Mouse (Mus musculus) forebrain, embryonic 13.5 days (tissue): Measurements from ENCODE around the gene Nptn. TPM values are rescaled to one million over a fixed set of nuclear protein-coding genes. Genes with fewer than 3 reads are reported as not detected.
A peak's percentile ranks its signal among the peaks of the same experiment; 100 is the strongest.

Experiments used
- ATAC-seq: fragments of 200-750 bp; cut with Nextera tagmentation; 2 replicates; pipeline ENCODE4 v1.8.0; 2017
- H3K27ac ChIP-seq: fragments of 300-500 bp; sonication (generic); 2 replicates; pipeline ENCODE4 v1.5.1; 2015; ENCODE audit warnings: inconsistent platforms, mild to moderate bottlenecking, moderate library complexity
- H3K27me3 ChIP-seq: fragments of 300-500 bp; sonication (generic); 2 replicates; pipeline ENCODE4 v1.6.1; 2015; ENCODE audit warnings: mild to moderate bottlenecking, inconsistent platforms
- H3K36me3 ChIP-seq: fragments of 300-500 bp; sonication (generic); 2 replicates; pipeline ENCODE4 v1.6.1; 2015; ENCODE audit warnings: mild to moderate bottlenecking, inconsistent platforms; ENCODE audit not compliant: poor library complexity, severe bottlenecking
- H3K4me1 ChIP-seq: fragments of 300-500 bp; sonication (generic); 2 replicates; pipeline ENCODE4 v1.6.1; 2015; ENCODE audit warnings: inconsistent platforms
- H3K4me2 ChIP-seq: fragments of 300-500 bp; sonication (generic); 2 replicates; pipeline ENCODE4 v1.6.1; 2015; ENCODE audit warnings: inconsistent platforms, mild to moderate bottlenecking, moderate library complexity
- H3K4me3 ChIP-seq: fragments of 300-500 bp; sonication (generic); 2 replicates; pipeline ENCODE4 v1.5.1; 2015; ENCODE audit warnings: mild to moderate bottlenecking, inconsistent platforms
- H3K9ac ChIP-seq: fragments of 300-500 bp; sonication (generic); 2 replicates; pipeline ENCODE4 v1.6.1; 2015; ENCODE audit warnings: mild to moderate bottlenecking, inconsistent platforms
- H3K9me3 ChIP-seq: fragments of 300-500 bp; sonication (generic); replicated peaks from 2 replicates; pipeline ENCODE4 v1.6.1; 2016; ENCODE audit warnings: inconsistent platforms
- WGBS: fragments of 180-500 bp; shearing (Covaris S2); methylation state at CpG from one replicate; pipeline ENCODE4 v1.1.7; 2015; 5-methylcytosine and 5-hydroxymethylcytosine counted together
- polyA plus RNA-seq: library from polyadenylated mRNA; unstranded; fragments of >200 nt; fragmentation: Nextera tagmentation; extraction: Ambion mirVana; gene quantifications from 2 replicates; pipeline ENCODE4 v1.2.1, GENCODE M21; 2015

Gene Nptn
- polyA plus RNA-seq = 79.8 and 98.9 TPM in 2 replicates

DNA sequence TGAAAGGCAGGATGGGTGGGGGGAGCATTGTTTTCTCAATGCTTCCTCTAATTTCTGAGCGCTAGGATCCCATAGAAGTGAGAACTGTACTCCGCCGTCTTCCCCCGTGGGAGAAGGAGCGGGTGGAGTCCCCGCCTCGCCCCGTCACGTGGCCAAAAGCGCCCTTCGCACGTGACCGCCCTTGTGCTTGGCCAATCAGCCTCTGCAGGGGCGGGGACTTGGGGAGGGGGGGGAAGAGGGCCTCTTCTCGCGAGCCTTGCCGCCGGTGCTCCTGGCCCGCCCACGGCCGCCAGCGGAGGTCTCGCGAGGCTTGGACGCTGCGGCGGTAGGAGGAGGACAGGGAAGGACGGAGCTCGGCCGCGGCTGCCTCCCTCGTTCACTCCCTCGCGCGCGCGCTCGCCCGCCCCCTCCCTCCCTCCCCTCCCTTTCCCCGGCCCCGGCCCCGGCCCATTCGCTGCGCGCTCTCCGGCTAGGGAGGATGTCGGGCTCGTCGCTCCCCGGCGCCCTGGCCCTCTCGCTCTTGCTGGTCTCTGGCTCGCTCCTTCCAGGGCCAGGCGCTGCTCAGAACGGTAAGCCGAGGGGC is at the start of gene Nptn:
Gene Nptn (plus strand): TSS at position 283 of the 583 bp plus-strand sequence.
- under 1% methylated on average over 38 of the region's 56 CpGs for WGBS
- peak within 1 kb of the TSS; percentile 84 for H3K4me2 ChIP-seq
- H3K9me3 ChIP-seq = no peaks in the 10 kb centered on the region
- peaks cover 18% of the 10 kb centered on the region for H3K4me1 ChIP-seq
- peak within 1 kb of the TSS; percentile 99 for H3K27ac ChIP-seq
- peak within 1 kb of the TSS; percentile 96 for H3K9ac ChIP-seq
- no peaks in the 10 kb centered on the region for H3K27me3 ChIP-seq
- peak; percentile 99 for ATAC-seq
- peak within 1 kb of the TSS; percentile 89 for H3K4me3 ChIP-seq
- no peaks in the 10 kb centered on the region for H3K36me3 ChIP-seq

DNA sequence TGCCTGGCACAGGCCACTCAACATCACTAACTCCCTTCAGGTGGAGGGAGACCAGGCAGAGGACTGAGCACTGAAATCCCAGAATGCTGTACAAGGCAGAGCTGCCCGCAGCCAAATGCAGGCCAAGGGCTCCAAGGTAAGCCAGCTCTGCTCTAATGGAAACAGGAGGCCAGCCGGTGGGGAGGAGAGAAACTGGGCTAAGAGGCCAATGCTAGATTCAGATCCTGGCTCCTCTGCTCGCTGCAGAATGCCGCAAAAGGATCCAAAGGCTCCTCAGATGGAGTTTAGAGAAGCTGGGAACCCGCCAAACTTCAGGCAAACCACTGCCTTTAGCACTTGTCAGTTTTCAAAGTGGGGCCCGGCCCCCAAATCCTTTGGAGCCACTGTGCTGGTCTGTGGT is 48.7 kb upstream of the Nptn start:
- ATAC-seq = no peak
- H3K9me3 ChIP-seq = no peaks in the 10 kb centered on the region
- H3K27me3 ChIP-seq = no peaks in the 10 kb centered on the region
- peaks cover 56% of the 10 kb centered on the region for H3K36me3 ChIP-seq
- no peak overlapping the region for H3K4me2 ChIP-seq
- no peak overlapping the region for H3K27ac ChIP-seq
- peaks cover 4% of the 10 kb centered on the region; the same call in 1 of the 2 replicates for H3K4me1 ChIP-seq
- no peak overlapping the region for H3K9ac ChIP-seq
- no peak overlapping the region for H3K4me3 ChIP-seq
- WGBS = 89% methylated on average over 6 of the region's 6 CpGs

DNA sequence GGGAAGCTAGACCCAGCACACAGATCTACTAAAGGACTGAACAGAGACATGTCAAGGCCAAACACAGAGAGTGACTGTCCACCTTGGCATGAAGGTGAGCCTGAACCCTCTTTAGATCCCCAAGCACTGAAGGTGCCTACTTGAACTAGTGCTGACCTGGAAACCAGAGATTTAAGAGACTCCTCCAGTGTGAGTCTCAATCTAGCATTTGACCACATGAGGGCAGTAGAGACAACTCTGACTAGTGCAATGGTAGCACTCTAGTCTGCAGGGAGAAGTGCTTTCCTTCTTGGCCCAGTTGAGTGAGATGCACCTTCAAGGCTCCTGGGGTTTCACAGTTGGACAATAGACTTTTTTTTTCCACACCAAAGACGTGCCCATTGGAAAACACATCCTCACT is 47.3 kb upstream of the Nptn start:
- peak; percentile 59 for ATAC-seq
- 40% methylated on average over 1 of the region's 1 CpGs for WGBS

DNA sequence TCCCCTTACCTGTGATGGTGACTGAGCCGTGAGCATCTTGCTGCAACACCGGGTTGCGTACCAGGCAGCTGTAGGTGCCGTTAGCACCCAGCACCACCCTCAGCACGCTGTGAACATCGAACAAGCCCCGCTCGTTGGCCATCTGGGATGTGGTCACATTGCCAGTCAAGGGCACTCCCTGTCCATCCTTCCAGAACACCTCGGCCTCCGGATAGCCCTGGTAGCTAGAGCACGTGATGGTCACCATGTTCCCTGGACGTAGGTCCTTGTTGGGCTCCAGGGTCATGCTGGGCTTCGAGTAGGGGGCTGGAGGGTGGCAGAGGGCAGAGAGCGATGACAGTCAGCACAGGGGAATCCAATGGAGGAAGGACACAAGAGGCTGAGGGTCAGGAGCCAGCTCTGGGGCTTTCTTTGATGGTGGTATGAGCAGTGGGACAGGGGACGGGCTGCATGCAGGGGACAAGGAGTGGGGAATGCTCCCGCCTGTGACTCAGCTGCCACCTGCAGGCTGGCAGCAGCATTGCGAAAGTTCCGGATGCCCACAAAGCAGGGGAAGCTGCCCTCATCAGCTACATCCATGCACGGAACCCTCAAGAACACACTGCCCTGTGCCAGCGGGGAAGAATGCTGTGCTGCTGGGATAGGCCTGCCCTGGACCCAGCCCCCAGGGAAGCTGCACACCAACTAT is 46.4 kb upstream of the Nptn start:
- Histone ChIP-seq H3K9me3 (no peaks in the 10 kb centered on the region; the same call in 1 of the 2 replicates), H3K27me3 (no peaks in the 10 kb centered on the region), H3K27ac (no peak overlapping the region), H3K4me3 (no peak overlapping the region), H3K4me1 (peaks cover 4% of the 10 kb centered on the region; the same call in 1 of the 2 replicates), H3K4me2 (no peak overlapping the region), H3K9ac (no peak overlapping the region), H3K36me3 (peaks cover 47% of the 10 kb centered on the region)
- 74% methylated on average over 20 of the region's 20 CpGs for WGBS
- ATAC-seq = peak; percentile 75

More for the DNA sequence above, 47.3 kb upstream of the Nptn start:
- Histone ChIP-seq H3K9ac (no peak overlapping the region), H3K9me3 (no peaks in the 10 kb centered on the region; the same call in 1 of the 2 replicates), H3K27me3 (no peaks in the 10 kb centered on the region), H3K4me1 (peaks cover 4% of the 10 kb centered on the region; the same call in 1 of the 2 replicates), H3K27ac (no peak overlapping the region), H3K4me2 (no peak overlapping the region), H3K4me3 (no peak overlapping the region), H3K36me3 (peaks cover 49% of the 10 kb centered on the region)

DNA sequence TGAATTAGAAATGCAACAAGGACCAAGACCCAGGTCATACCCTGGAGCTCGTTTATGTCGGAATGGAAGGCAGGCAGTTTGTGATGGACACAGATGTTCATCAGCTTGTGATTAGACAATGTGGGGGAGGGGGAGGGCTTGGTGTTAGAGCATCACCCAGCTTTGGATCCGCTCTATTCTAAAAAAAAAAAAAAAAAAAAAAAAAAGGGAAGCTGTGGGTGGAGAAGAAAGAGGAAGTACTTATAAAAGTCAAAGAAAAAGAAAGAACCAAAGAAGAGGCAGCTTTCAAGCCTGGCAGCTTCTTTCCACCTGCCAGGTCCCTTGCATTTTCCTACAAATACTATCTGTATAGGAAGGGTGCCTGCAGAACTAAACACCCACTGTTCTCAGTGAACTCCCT is 44.3 kb upstream of the Nptn start:
- H3K9ac ChIP-seq = no peak overlapping the region
- no peak overlapping the region for H3K4me2 ChIP-seq
- H3K4me1 ChIP-seq = peaks cover 15% of the 10 kb centered on the region
- no peak overlapping the region for H3K27ac ChIP-seq
- ATAC-seq = no peak
- peaks cover 40% of the 10 kb centered on the region for H3K36me3 ChIP-seq
- H3K9me3 ChIP-seq = no peaks in the 10 kb centered on the region; the same call in 1 of the 2 replicates
- no peaks in the 10 kb centered on the region for H3K27me3 ChIP-seq
- WGBS = 84% methylated on average over 3 of the region's 3 CpGs
- H3K4me3 ChIP-seq = no peak overlapping the region

DNA sequence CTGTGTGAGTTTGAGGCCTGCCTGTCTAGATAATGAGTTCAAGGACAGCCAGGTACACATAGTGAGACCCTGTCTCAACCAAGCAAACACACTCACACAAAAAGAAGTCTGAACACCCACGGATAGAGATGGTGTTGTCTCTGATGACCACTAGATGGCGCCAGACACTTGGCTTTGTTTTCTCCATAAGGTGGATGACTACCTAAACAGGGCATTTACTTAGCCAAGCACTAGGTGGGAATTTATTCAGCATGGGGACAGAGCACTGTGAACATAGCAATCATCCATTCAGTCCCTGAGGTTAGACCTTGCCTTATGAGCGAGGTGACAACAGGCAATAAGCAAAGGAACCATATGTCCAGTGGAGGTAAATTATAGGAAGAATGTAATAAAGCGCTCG is 42.2 kb upstream of the Nptn start:
- peak; percentile 44; the same call in 1 of the 2 replicates for ATAC-seq
- H3K9ac ChIP-seq = no peak overlapping the region
- H3K27me3 ChIP-seq = no peaks in the 10 kb centered on the region
- H3K4me2 ChIP-seq = no peak overlapping the region
- no peaks in the 10 kb centered on the region; the same call in 1 of the 2 replicates for H3K9me3 ChIP-seq
- WGBS = 52% methylated on average over 5 of the region's 5 CpGs
- H3K4me1 ChIP-seq = peaks cover 17% of the 10 kb centered on the region
- no peak overlapping the region for H3K4me3 ChIP-seq
- H3K36me3 ChIP-seq = peaks cover 34% of the 10 kb centered on the region
- H3K27ac ChIP-seq = no peak overlapping the region

DNA sequence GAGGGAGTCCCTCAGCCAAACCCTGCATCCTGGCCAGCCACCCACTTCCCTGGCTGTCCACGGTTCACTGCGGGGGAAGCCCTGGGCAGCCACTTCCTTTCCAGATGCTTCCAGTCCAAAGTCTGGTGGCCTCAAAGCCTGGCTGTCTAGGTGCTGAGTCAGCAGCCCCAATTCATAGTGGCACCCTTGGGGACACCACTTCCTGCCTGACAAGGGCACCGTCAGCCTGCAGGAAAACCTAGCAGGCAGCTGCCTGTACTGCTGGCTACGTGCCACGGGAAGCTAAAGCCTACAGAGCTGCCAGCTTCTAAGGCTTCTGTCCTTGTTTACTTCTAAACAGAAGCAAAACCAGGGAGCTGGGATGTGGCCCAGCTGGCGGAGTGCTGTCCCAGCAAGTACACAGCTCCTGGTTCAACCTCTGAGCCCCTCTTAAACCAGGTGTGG is 40.1 kb upstream of the Nptn start:
- Histone ChIP-seq H3K36me3 (peaks cover 25% of the 10 kb centered on the region), H3K4me3 (no peak overlapping the region), H3K27me3 (no peaks in the 10 kb centered on the region), H3K4me2 (no peak overlapping the region), H3K4me1 (peaks cover 27% of the 10 kb centered on the region), H3K27ac (peak overlapping the region; percentile 74), H3K9me3 (no peaks in the 10 kb centered on the region; the same call in 1 of the 2 replicates), H3K9ac (0 out of 2 replicates have a peak overlapping the region, but pooled peaks have one; percentile 7)
- peak; percentile 25; the same call in 1 of the 2 replicates for ATAC-seq
- WGBS = 70% methylated on average over 6 of the region's 6 CpGs

DNA sequence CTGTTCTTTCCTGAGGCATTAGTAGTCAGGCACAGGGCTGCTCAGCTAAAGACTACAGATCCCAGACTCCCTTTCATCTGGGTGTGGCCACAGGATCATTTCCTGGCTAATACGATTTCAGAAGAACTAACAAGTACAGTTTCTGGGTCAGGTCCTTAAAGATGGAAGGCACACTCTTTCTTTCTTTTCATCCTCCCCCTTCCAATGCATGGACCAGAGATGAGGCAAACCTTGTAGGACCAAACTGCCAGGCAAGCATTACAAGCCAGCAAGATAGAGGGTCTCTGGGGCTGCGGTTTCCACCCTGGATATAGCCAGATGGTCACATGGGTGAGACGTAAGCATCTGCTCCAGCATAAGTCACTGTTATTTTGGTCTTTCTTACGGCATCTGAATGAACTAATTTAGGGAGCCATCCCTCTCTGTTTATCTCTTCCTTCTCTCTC is 37.1 kb upstream of the Nptn start:
- Histone ChIP-seq H3K27me3 (no peaks in the 10 kb centered on the region), H3K9ac (no peak overlapping the region), H3K4me1 (peaks cover 40% of the 10 kb centered on the region), H3K4me2 (peak overlapping the region; percentile 15; the same call in 1 of the 2 replicates), H3K36me3 (0 out of 2 replicates have a peak, but pooled peaks cover 6% of the 10 kb centered on the region), H3K27ac (no peak overlapping the region), H3K9me3 (no peaks in the 10 kb centered on the region), H3K4me3 (no peak overlapping the region)
- no peak for ATAC-seq
- 71% methylated on average over 4 of the region's 4 CpGs for WGBS

DNA sequence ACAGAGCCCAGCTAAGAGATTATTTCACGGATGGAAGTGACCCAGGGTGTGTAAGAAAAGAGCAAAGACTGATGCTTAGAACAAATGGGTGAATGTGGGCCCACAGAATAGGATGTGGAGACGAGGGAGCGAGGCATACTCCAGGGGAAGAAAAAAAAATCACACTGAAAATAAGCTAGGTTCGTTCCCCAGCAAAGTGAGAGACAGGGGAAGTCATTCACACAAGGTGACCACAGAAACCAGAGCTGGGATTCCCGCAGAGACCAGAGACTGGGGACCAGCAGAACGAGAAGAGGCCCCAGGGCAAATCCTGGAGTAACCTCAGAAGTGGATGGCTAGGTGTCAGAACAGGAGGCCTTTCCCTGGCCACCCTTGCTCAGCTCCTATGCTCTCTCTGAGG is 36.6 kb upstream of the Nptn start:
- Histone ChIP-seq H3K36me3 (0 out of 2 replicates have a peak, but pooled peaks cover 2% of the 10 kb centered on the region), H3K27me3 (no peaks in the 10 kb centered on the region), H3K4me3 (no peak overlapping the region), H3K9ac (no peak overlapping the region), H3K27ac (no peak overlapping the region), H3K9me3 (no peaks in the 10 kb centered on the region), H3K4me1 (peaks cover 40% of the 10 kb centered on the region), H3K4me2 (no peak overlapping the region; the same call in 1 of the 2 replicates)
- ATAC-seq = no peak
- 68% methylated on average over 6 of the region's 6 CpGs for WGBS

DNA sequence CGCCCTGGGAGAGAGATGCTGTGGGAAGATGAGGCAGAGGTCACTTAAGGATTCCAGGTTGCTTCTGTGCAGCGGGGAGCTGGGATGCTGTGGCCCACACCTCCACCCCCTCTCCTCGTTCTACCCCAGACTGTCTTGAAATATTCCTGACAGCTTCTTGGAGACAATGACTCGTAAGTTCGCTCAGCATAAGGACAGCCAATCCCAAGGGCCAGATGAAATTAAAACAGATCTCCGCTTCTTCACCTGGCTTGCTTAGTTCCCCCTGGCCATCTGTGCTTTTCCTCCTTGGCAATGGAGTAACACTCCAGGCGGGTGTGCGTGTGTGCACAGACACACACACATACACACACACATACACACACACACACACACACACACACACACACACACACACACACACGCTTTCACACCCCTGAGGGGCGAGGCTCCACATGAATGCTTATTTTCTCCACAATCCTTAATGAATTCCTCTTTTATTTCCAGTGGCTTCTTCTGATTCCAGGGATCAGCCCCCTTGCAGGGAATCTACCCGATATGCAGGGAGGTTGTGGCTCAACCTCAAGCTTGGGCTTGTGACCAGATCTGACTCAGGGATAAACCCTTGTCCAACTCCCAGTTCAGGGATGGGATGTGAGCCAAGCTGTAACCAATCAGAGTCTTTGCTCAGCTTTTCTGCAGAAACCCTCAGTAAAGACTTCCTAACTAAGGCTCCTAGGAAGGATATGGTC is 35.2 kb upstream of the Nptn start:
- H3K9ac ChIP-seq = no peak overlapping the region
- ATAC-seq = peak; percentile 16; the same call in 1 of the 2 replicates
- H3K36me3 ChIP-seq = no peaks in the 10 kb centered on the region
- WGBS = 73% methylated on average over 11 of the region's 11 CpGs
- peak overlapping the region; percentile 59 for H3K27ac ChIP-seq
- H3K27me3 ChIP-seq = no peaks in the 10 kb centered on the region
- no peaks in the 10 kb centered on the region for H3K9me3 ChIP-seq
- H3K4me3 ChIP-seq = no peak overlapping the region
- H3K4me2 ChIP-seq = no peak overlapping the region
- H3K4me1 ChIP-seq = peaks cover 42% of the 10 kb centered on the region

DNA sequence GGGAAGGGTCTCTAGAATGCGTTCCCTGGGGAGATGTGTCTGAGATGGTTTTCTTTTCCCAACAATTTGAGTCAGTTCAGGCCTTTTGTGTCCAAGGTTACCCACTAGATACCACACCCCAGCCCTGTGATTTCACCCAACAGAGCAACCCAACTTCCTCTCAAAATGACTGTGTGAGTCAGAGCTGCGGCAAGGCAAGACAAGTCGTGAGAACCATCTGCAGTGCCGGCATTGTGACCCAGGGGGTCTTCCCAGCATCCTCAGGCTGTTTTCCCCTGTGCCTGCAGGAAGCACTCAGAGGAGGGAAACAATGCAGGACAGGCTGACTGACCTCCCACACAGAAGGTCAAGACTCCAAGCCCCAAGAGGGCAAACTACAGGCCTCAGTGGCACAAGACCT is 33.1 kb upstream of the Nptn start:
- no peaks in the 10 kb centered on the region for H3K9me3 ChIP-seq
- no peaks in the 10 kb centered on the region for H3K36me3 ChIP-seq
- WGBS = 61% methylated on average over 4 of the region's 4 CpGs
- H3K9ac ChIP-seq = no peak overlapping the region
- H3K27ac ChIP-seq = no peak overlapping the region
- H3K27me3 ChIP-seq = no peaks in the 10 kb centered on the region
- peaks cover 45% of the 10 kb centered on the region for H3K4me1 ChIP-seq
- no peak overlapping the region for H3K4me3 ChIP-seq
- no peak for ATAC-seq
- H3K4me2 ChIP-seq = no peak overlapping the region

DNA sequence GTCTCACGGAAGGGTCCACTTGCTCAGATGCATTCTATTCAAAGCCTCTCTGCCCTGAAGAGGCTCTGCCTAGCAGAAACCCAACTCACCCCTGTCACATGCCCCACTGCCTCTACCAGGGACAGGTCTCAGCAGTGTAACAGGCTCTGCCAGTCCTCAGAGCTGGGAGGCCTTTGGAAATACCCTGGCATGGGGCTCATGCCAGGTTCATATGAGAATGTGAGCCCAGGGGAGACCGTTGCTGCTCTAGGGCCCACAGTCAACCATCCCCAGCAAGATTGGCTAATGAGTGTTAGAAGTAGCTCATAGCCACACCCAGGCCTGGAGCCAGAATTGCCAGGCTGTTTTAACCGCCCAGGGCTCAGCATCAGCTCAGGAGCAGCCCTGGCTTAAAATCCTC is 32.3 kb upstream of the Nptn start:
- no peak for ATAC-seq
- WGBS = 76% methylated on average over 3 of the region's 3 CpGs
- H3K4me2 ChIP-seq = no peak overlapping the region

More for the DNA sequence above, 32.3 kb upstream of the Nptn start:
- no peaks in the 10 kb centered on the region for H3K36me3 ChIP-seq
- H3K9me3 ChIP-seq = no peaks in the 10 kb centered on the region
- no peak overlapping the region for H3K9ac ChIP-seq
- no peak overlapping the region for H3K4me3 ChIP-seq
- H3K27ac ChIP-seq = no peak overlapping the region
- no peaks in the 10 kb centered on the region for H3K27me3 ChIP-seq
- H3K4me1 ChIP-seq = peaks cover 51% of the 10 kb centered on the region
